Mouse (Mus musculus): ENCODE data around the gene Tax1bp3.
A peak's percentile ranks its signal among the peaks of the same experiment; 100 is the strongest.

The Tax1bp3 gene

DNA sequence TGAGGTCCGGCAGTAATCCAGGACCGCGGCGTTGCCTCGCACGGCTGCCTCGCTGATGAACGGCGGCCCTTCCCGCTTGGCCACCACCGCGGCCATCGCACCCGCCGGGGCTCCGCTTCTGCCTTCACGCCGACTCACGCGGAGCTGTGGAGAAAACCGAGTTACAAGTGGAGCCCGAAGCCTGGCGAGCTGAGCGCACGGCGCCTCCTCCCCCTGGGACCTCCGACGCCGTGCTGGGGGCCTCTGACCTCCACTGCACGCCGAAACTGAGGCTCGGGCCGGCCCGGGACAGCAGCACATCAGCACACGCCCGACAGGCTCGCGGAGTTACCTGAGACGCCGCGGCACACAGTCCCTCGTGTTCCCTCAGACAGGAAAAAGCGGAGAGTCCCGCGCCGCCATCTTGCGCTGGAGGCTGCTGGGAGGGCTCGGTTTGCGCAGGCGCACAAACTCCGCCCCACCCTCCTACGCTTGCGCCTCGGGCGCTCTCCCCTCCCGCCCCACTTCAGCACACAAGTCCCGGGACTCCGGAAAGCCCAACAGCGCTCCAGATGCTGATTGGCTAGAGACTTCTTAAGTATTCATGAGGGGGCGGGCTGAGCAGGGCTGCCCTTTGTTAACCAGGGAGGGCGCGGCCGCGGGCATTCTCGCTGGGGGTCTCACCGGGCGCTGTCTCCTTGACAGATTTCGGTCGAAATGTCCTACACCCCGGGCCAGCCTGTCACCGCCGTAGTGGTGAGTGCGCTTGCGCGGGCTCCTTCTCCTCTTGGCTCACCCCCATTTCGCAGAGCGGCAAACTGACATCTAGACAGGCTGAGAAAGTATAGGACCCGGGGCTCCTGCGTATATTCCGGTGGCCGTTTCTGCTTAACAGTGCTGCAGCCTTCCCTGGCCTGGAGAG lies at the start of gene Tax1bp3, which contains the start of gene Emc6:
Tax1bp3 (plus strand) TSS at position 476 of the 901 bp plus-strand sequence.
Emc6 (minus strand) TSS at position 430 of the 901 bp plus-strand sequence.
- peak; percentile 95 to 96 for DNase-seq

- peak in 1 of 2 experiments; percentile 22 for DNase-seq
These were observed 45.9 kb upstream of the Tax1bp3 start for GRCm38 (mm10) chr11:73131020-73131419.

DNA sequence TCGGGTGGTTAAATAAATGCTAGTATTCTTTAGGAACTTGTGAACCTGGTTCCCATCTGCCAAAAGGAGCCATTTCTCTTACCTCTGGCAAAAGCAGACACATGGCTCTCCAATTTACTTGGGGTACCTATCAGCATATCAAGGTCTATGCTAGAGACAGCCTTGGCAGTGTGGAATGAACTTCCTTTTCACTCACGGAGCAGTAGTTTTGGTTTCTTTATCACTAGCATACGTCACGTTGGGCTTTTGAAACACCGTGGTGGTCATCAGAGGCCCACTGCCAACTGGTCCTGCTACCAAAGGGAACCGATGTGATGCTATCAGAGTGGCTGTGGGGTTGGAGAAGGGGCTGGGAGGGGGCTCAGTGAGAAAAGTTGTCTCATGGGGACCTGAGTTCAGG lies 43.9 kb upstream of the Tax1bp3 start:
- DNase-seq, result no peak

DNA sequence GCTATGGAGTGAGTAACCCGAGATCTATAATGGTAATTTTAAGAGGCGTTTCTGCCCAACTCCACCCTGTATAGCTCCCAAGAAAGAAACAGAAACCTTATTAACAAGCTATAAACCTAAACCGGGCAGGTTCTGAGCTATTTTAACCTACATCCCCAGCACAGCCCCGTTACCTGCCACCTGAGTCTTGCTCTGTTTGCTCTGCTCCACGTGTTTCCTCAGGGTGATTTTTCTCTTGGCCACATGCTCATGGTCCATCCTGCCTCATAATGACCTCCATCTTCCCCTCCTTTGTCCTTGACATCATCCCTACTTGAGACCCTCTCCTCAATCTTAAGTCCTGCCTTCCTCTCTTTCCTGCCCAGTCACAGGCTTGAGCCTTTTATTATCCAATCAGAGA lies 42.7 kb upstream of the Tax1bp3 start:
- DNase-seq, result no peak

DNA sequence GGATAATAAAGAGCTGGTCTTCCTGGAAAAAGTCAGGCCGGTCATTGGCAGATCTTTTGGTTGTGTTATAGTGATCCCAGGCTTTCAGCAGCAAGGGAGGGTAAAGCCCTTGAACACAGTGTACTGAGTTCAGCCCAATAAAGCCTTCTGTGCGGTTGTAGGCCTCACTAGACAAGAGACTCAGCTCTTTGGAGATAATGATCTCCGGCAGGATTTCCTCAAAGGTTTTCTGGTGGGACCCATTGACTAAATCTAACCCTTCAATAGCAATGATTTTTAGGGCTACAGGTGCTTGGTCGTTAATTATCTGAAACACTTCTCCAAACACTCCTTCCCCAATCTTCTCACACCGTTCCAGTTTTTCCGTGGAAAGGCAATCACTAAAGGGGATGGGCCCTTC lies 40.3 kb upstream of the Tax1bp3 start:
- no peak for DNase-seq

DNA sequence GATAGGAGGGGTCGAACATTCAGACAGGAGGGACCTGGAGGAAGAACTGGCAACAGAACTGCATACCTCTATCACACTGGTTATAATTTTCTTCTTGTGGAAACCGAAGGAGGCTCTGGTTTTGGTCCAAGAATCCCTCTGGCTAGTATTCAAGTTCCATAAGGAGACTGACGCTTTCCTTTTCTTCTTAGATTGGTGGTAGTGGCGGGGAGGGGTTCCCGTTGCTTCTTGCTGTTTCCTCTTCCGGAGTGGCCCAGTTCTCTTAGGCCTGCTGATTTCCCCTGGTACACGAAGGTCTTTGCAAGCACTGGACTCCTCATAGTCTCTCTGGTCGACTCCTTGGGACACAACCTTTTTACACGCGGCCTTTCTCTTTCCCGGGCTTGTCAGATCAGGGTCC lies 39.8 kb upstream of the Tax1bp3 start:
- DNase-seq, result no peak

DNA sequence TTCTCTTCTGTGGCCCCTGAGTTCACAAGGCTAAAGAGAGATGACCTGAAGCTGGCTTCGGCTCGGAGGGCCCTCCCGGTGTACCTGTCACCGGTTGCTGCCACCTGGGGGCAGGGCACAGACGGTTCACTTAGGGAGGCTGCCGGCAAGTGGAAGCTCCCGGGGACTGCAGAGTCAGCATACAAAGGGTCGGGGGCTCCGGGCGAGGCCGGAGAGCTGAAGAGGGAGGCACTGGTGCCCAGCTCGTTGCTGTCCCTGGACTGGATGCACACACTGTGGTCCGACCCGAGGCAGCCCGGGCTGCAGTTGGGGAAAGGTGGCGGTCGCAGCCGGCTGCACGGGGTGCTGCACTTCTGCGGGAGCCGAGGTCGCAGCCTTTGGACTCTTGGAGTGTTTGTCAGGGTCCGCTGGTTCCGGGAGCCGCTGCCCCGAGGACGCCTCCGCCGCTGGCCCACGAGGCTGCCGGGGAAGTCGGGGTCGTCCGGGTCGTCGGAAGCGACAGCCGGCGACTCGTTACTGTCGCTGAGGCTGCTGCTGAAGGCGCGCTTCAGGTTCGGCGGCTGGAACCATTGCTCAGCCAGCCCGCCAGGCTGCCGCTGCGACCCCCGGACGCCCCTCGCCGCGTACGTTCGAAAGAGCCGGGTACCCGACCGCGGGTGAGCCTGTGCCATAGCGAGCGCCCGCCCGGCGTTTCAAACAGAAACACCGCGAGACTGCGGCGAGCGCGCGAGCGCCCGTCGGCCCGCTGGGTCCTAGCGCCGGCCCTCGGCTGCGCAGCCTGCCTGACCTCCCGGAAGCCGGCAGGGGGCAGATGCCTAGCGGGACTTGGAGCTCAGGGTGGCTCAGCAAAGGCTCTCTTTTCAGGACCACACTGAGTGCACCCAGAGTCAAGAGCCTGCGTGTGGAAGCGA lies 39.0 kb upstream of the Tax1bp3 start, which contains the start of gene Haspin:
Haspin (minus strand) TSS at position 704 of the 911 bp plus-strand sequence.
- peak; percentile 82 to 83 for DNase-seq

DNA sequence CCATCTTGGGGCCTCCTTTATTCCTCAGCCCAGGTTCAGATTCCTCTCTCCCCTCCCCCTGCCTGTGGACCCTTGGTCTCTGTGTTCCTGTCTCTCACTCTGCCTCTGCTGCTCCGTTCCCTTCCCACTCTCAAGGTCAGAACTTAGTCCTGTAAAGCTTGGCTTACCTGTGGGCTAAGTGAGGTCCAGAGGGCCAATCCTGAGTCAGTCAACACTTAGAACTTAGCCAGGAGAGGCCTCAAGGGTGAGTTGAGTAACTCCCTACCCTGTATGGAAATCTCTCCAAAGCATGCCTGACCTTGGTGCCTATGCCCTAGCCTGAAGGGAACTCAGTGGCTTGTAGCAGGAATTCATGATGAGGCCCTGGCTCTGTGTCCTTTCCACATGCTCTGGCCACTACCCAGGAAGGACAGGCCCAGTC lies 32.6 kb upstream of the Tax1bp3 start:
- no peak for DNase-seq

DNA sequence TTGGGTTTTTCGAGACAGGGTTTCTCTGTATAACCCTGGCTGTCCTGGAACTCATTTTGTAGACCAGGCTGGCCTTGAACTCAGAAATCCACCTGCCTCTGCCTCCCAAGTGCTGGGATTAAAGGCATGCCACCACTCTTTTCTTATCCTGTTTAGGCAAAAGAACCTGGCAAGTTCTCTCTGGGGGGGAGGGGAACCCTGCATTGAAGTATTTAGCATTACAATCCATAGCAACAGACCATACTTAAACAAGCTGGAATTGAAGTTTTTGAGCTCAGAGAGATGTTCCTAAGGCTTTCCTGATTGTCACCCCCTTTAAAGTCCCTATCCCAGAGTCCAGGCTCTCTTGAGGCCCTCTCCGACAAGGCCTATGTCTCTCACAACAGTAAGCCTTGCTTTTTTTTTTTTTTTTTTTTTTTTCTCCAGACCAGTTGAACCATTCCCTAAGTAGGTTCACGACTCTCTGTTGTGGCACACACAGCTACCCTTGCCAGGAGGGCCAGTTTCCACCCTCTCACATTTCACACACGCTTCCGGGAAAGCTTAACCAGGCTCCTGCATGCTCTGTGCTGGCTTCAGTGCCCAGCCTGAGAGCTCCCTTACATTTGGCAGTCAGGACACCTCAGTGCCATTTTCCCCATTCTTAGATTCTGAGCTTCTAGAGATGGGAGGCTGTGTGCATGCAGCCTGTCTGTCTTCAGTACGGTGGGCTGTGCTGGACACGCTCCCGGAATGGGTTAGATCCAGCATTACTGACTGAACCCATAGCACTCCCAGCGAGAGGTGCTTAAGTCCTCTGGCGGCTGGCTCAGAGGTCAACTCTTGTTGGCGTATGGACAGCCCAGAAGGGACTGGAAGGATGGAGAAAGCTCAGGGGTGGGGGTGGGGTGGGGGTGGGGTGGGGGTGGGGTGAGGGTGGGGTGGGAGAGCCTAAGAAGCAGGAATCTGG lies 30.6 kb upstream of the Tax1bp3 start:
- no peak for DNase-seq

- no peak for DNase-seq
These were observed 29.9 kb upstream of the Tax1bp3 start for GRCm38 (mm10) chr11:73146975-73147365.

DNA sequence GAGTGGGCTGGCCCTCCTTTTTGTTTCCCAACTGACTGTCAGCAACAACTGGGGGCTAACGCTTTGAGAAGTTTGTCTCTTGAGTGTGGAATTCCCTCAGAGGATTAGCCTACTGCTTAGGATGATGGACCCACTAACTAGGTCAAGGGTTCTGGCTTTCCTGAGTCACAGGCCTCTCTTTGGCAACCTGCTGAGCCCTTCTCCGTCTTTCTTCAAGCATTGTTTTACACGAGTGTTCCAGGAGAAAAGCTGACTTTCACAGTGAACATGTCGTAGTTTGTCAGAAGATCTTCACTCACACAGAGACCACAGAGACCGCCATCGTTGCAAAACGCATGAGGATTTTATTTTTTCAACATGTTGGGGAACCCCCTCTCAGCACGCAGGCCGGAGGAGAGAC lies 28.7 kb upstream of the Tax1bp3 start:
- no peak for DNase-seq

- no peak for DNase-seq
These were observed 21.8 kb upstream of the Tax1bp3 start for GRCm38 (mm10) chr11:73155071-73155470.

DNA sequence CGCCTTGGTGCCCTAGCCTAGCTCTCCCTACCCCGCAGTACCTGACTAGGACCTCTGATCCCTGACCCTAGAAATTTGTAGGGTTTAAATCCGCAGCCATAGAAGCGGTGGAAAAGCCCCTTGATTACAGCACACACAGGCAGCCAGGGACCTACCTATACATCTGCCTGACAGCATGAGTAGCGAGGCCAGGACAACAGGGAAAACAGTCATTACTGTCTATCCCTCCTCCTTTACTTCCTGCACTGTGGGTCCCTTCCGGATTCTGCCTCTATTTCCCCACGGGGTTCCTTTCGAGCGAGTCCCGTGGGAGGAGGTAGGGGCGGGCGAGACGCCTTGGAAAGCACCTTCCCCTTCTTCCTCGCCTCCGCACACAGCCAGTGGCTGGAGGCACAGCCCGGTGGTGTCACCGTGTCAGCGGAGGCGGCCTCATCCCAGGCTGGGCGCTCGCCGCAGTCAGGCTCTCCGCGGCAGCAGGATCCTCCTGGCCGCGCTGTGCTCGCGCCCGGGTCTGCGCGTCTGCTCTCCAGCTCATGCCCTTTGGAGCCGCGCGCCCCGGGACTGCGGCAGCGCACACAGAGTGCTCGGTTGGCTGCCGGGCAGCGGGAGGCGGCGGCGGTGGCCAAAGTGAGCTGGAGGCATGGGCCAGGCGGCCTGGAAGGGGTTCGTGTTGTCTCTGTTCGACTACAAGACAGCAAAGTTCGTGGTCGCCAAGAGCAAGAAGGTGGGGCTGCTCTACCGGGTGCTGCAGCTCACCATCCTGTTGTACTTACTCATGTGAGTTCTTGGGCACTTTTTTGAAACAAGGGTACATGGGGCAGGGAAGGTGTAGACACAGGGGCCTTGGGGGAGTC lies 16.7 kb upstream of the Tax1bp3 start, which contains the start of gene P2rx5:
P2rx5 (plus strand) TSS at position 465 of the 854 bp plus-strand sequence.
- no peak for DNase-seq

GRCm38 (mm10) chr11:73160811-73161200 lies 16.1 kb upstream of the Tax1bp3 start:
- no peak for DNase-seq

DNA sequence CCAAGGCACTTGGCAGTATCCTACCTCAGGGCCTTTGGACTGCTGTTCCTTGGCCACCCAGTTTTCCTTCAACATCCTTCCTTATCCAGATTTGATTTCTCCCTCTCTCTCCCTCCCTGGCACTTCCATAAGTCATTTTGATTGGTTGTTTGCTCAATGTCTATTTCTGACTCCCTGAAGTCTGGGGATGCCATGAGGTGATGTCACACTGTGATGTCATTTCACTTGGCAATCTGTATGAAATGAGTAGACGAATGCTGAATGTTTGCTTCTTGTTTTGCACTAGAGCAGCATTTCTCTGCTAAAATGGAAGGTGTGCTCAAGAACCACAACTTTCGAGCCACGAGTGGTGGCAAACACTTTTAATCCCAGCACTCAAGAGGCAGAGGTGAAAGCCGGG lies 15.3 kb upstream of the Tax1bp3 start:
- no peak for DNase-seq

- DNase-seq, result no peak
These were observed 14.6 kb upstream of the Tax1bp3 start for GRCm38 (mm10) chr11:73162284-73162683.

DNA sequence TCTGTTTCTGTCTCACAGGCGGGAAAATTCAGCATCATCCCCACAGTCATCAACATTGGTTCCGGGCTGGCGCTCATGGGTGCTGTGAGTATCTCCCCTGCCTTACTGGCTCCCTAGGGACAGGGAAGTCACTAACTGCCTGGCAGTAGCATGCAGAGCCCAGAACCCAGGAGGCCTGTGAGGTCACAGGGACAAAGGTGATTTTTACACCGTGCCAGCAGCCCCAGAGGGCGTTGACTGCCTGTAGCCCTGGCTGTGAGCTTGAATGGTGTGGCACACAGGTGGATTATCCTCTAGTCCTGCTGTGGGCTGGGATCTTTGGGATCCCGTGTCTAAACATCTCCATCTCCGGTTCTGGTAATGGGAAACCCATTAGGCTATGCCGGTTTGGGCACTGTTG lies 8.8 kb upstream of the Tax1bp3 start:
- no peak for DNase-seq

- no peak for DNase-seq
These were observed 8.3 kb upstream of the Tax1bp3 start for GRCm38 (mm10) chr11:73168576-73168975.

- peak in 1 of 2 experiments; percentile 24 for DNase-seq
These were observed 7.7 kb upstream of the Tax1bp3 start for GRCm38 (mm10) chr11:73169231-73169630.

GRCm38 (mm10) chr11:73172186-73172585 lies 4.7 kb upstream of the Tax1bp3 start:
- DNase-seq, result no peak

GRCm38 (mm10) chr11:73175612-73176011 lies 1.3 kb upstream of the Tax1bp3 start:
- no peak for DNase-seq

Data from thymus, adult 18-20 months (tissue).